Mouse (Mus musculus): Measurements from ENCODE around the gene Nr4a3.
A peak's percentile ranks its signal among the peaks of the same experiment; 100 is the strongest.

Nr4a3 gene

GRCm38 (mm10) chr4:48051086-48051673, 6.2 kb downstream of the Nr4a3 start:
- DNase-seq: no peak

- no peak for DNase-seq
These were observed 6.7 kb downstream of the Nr4a3 start for GRCm38 (mm10) chr4:48051674-48052121.

DNA sequence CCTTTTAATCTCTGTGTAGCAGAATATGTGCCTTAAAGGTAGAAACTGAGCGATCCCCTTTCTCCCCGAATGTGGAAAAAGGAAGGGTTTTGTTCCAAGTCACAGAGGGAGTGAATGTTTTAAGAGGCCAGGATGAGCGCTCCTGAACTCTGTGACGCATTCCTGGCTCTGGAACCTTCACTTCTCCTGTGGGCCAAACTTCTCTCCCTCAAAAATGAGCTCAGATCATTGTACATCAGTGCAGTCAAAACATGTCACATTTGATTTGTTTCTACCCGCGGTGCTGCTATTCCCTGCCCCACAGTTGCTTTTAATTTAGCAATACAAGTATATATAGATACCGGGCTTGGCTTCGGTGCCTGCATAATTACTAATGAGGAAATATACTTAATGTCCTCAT, 16.8 kb downstream of the Nr4a3 start:
- DNase-seq: no peak

GRCm38 (mm10) chr4:48064311-48064710, 19.4 kb downstream of the Nr4a3 start:
- DNase-seq: no peak

- DNase-seq: no peak
These were observed 21.7 kb downstream of the Nr4a3 start for GRCm38 (mm10) chr4:48066676-48067075.

DNA sequence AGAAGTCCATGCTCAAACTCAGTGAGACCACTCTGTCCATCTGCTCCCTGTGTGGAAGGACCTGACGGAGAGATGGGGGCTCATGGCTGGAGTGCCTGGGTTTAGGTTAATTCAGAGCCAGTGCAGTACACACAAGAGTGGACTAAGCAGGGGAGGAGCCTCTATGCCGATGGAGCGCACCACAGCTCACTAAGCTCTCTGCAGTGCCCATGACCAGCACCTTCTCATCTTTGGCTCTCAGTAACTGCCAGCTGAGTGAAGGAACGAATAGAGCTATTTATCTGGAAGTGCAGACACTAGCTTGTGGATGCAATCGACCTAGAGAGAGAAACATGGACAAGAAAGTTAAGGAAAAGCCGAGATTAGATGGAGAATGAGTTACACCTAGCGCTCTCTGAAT, 24.2 kb downstream of the Nr4a3 start:
- no peak for DNase-seq

- DNase-seq: no peak
These were observed 27.1 kb downstream of the Nr4a3 start for GRCm38 (mm10) chr4:48072006-48072405.

- no peak for DNase-seq
These were observed 28.4 kb downstream of the Nr4a3 start for GRCm38 (mm10) chr4:48073325-48073724.

DNA sequence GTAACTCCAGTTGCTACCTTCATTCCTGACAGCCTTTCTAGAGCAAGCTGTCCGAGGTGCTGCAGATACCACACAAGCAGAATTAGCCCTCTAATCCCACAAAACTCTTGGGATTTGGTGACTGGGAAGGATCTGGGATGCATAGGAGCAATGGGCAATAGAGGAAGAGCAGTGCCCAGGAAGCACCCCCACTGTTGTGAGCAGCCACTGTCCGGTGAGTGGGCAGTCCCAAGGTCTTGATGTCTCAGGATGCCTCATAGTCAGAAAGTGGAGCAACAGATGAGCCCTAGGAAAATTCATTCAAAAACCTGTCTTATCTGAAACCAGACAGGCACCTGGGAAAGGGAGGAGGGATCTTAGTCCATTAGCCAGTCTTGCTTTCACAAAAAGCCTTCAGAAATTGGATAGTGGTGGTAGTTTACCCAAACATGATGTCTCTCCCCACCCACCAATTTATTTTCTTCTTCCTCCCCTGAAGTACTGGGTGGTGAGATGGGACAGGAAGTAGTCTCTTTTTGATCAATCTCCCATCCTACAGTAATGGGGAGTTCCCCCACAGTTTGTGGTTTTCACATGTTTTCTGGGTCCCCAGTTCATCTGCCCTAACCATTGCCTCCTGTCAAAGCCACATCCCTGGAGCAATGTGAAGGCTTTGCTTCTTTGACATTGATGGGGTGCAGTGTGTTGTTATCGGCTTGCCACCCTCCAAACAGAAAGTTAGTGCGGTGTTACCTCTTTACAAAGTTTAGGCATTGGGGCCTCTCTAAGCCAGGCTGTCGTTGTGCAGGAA, 29.7 kb downstream of the Nr4a3 start:
- no peak for DNase-seq

DNA sequence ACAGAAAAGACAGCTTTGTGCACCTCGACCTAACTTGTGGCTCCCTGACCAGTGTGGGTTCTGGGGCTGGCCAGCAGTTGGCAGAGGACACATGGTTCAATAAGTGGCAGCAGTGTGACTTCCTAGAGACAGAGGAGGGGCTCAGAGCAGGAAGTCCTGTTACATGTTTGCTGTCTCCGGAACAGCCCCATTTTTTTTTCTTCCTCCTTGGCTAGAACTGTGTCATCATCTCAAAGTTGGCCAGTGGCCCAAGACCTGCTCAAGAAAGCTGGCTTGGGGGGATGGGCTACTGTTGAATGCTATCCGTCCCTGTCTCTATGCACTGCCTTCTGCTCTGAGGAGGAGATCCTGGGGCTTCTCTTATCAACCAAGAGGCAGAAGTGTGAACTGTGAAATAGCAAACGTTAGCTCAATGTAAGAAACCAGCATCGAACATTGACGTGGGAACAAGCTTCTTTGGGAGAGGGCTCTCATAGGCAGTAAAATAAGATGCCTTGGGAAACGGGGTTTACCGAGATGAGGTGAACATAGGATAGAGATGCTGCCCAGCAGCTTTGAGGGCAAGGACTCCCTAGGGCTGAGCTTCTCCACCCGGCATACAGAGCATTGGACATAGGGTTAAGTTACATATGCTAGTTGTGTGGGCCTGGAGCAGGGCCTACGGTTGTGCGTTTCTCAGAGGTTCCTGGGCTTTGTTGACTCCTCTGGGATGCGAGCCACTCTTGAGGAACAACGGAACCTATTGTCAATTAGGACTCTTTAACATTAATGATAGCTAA, 31.9 kb downstream of the Nr4a3 start:
- DNase-seq: peak; percentile 56

DNA sequence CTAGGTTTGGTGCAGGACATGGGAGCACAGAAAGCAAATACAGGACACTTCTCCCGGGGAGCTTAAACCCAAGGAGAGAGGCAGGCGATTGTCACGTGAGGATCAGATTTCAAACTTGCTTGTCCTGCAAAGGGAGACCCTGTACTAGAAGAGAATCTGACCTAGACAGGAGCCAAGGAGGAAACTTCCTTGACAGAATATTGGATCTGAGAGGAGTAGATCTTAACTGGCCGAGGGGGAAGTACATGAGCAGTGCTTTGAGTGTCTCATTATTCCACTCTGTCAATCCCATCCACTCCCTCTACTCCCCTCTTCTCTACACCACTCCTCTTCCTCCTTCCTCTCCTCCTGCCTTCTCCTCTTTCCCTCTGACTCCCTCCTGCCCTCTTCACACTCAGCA, 33.3 kb downstream of the Nr4a3 start:
- no peak for DNase-seq

GRCm38 (mm10) chr4:48079285-48080039, 34.5 kb downstream of the Nr4a3 start:
- DNase-seq: no peak

DNA sequence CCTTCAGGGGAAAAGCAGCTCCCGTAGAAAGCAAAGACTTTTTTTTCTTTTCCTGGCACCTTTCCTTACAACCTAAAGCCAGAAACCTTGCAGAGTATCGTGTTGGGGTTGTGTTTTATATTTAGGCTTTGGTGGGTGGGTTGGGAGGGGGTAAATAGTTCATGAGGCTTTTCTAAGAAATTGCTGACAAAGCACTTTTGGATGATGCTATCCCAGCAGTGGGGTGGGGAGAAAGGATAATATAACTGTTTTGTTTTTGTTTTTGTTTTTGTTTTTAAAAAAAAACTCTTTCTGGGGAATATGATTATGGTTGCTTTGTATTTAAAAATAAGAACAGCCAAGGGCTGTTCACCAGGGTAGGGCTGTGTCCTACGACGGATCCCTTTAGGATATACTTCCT, 38.5 kb downstream of the Nr4a3 start:
- DNase-seq: no peak

- DNase-seq: no peak
These were observed 41.7 kb downstream of the Nr4a3 start for GRCm38 (mm10) chr4:48086609-48087008.

DNA sequence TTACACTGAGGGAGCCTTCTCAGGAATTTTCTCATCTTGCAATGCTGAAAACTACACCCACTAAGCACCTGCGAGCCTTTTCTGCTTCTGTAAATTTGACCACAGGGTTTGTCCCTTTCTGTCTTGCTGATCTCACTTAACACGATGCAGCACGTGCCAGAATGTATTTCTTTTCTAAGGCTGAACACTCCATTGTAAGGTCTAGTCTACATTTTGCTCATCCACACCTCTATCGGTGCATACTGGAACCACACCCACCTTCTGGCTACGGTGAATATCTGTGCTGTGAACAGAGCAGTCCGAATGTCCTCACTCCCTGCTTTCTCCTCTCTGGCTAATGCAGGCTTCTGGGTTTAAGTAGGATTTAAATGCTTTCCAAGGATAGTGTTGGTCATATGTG, 42.5 kb downstream of the Nr4a3 start:
- no peak for DNase-seq

- DNase-seq: no peak
These were observed 48.3 kb downstream of the Nr4a3 start for GRCm38 (mm10) chr4:48093221-48093620.

DNA sequence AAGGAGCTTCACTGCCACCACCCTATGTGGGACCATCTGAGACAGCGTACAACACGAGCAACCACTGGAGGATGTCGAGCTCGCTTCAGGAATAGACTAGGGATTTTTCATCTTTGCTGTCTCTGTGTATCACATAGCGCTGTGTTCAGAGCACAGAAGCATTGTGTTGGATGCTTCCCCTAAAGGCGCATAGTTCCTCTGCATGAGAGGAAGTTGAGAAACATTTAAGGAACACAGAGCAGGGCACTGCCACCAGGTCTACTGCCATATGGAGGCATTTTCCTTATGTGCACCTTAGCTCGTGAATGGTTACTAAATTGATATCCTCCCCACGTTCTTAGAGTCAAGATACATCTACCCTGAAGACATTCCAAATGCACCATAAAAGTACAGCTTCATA, 55.3 kb downstream of the Nr4a3 start:
- DNase-seq: no peak

DNA sequence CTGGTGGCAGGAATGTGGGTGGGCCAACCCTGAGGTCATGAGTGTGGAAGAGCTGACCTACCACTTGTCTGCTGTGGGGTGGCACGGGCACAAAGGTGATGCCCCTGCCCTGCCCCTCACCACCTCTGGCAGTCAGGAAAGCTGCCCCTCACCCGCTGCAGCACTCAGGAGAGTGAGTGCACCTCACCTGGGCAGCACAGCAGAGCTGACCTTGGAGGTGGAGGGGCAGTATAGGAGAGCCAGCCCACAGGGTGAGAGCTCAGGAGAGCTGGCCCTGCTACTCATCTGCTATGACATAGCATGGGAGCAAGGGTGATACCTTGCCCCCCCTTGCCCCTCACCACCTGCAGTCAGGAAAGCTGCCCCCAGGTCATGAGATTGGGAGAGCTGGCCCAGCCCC, 57.0 kb downstream of the Nr4a3 start:
- DNase-seq: no peak

DNA sequence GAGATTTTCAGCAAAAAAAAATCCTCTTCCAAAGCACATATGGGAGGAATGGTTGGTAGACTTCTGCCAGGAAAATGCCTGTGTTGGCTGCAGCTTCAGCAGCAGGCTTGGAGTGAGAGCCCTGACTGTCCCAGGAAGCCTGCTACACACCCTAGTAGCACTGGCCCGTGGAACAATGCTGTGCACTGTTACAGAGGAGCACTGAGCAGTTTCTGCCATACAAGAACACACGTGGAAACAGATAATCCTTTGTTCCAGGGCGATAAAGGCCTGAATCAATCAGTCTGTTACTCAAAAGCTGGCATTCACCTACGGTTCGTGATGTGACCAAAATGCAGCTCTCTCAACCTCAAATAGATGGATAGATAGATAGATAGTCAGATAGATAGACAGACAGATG, 60.4 kb downstream of the Nr4a3 start:
- no peak for DNase-seq

GRCm38 (mm10) chr4:48107086-48107485, 62.1 kb downstream of the Nr4a3 start:
- no peak for DNase-seq

DNA sequence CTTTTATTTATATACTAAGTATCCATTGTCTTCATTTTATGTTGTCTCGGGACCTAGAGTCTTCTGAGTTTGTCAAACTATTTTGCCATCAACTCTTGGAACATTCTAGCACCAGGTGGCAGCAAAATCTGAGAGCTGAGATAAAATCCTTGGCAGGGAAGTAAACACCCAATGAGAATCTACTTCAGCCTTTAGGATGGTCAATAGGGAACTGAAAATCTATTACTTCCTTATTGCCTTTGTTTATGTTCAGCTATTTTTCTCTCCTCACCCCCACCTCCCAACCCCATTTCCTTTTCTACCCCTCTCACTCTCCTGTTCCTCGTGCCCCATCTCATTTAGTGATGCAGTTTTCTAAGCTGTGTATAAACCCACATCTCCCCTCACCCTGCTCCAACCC, 63.6 kb downstream of the Nr4a3 start:
- peak; percentile 47 for DNase-seq

DNA sequence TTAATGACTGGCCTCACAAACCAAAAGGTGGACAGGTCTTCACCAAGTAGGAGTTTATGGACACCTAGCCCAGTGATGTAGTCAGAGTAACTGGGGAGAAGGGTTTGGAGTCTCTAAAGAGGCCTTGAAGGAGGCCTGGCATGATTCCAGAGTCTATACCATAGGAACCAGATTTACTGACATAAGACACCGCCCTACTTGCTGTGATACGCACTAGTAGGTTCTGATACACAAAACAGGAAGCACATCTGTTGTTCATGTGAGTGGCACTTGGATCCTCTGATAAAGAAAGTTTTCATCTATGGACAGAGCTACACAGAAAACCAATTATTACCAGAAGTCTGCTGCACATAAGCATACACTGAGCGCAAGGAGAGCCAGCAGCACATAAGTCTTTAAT, 65.4 kb downstream of the Nr4a3 start:
- DNase-seq: peak; percentile 5

GRCm38 (mm10) chr4:48116191-48116590, 71.2 kb downstream of the Nr4a3 start:
- peak; percentile 72 for DNase-seq

Measured in lung, postnatal 36 days (tissue).